Mouse (Mus musculus) cerebellum, postnatal 4 days (tissue): ENCODE results near the gene Pkm.
A peak's percentile ranks its signal among the peaks of the same experiment; 100 is the strongest.

Source experiments
- DNase-seq, 2 experiments: peaks; one replicate each; pipeline ENCODE4 v3.0.0; 2022; ENCODE audit warnings: low spot score in 2 of 2, mixed read lengths in 1 of 2

Gene Pkm

DNA sequence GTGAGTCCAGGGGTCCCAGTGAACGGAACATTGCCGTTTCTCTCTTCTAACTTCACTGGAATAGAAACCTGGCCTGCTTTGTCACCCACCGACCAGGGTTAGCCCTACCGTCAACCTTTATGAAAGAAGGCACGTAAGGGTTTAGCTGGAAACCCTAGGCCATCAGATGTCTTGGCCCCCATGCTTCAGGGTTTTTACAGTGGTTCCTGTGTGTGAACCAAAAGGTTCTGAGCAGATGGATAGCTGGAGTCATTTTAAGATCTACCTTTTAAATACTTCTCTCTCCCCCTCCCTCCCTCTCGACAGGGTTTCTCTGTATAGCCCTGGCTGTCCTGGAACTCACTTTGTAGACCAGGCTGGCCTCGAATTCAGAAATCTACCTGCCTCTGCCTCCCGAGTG lies 9.8 kb downstream of the Pkm start:
- no peak for DNase-seq

DNA sequence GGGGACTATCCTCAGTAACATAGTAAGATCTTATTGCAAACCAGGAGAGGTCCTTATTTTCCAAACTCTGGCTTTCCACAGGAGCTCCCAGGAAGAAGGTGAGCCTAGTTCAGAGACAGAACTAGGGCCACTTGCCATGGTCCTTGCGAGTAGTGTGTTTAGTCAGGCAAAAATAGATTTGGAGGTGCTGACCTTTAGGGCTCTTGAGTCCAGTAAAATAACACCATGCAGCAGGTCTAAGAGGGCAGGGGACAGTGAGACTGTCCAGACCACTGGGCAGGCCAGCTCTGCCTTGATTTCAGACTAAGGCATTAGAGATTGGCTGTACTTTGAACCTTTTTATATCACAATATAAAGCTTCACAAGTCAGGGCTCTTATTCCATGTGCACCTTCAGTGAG lies 10.6 kb downstream of the Pkm start:
- DNase-seq, result no peak

DNA sequence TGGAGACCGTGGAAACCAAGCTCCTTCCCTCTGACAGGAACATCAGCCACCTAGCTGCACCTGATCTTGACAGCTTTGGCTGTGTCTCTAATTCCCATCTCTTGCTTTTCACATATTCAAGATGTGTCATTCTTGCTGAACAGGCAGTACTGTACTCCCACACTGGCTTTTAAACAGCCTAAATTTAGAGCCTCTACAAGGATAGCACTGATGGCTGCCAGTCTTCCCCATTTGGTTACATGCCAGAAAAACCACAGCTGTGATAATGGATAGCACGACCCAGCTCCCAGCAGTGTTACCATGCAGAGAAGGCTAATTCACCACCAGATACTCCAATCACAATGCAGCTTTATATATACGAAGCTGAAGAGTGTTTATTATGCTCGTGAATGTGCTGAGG lies 11.1 kb downstream of the Pkm start:
- no peak for DNase-seq

DNA sequence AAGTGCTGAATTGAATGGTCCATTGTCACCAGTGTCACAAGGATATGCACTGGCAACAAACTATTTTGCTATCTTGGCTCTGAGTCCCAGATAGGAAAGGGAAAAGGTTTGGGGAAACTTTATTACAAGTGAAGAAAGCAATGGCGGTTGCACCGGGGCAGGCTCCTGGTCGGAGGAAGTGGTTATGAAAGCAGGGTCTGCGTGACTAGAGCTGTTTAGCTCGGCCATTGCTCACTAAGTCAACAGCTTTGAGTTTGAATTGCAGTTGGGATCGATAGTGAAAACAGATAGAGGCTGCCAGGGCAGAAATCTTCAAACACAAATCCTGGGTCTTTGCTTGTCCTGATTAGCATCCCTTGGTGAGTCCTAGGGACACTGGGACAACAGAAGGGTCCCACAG lies 11.7 kb downstream of the Pkm start:
- DNase-seq, result no peak

DNA sequence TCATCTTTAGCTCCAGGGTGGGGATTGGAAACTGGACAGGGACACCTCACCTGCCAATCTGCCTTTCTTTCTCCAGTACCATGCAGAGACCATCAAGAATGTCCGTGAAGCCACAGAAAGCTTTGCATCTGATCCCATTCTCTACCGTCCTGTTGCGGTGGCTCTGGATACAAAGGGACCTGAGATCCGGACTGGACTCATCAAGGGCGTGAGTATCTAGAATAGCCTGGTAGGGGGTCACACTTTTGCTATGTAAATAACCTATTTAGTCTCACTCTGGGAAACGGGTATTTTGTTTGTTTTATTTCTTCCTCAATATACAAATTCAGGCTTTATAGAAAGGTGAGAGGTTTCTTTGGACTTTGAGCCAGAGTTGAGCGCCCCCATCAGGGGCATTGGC lies 12.3 kb downstream of the Pkm start:
- no peak for DNase-seq

DNA sequence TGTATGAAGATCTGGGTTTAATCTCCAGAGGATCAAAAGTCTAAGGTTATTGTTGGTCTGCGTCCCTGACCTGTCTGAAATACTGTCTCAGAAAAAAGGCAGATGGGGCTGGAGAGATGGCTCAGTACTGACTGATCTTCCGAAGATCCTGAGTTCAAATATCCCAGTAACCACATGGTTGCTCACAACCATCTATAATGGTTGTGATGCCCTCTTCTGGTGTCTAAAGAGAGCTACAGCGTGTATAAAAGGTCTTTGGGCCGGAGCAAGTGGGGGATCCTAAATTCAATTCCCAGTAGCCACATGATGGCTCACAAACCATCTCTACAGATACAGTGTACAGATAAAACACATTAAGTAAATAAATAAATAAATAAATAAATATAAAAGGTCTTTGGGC lies 13.0 kb downstream of the Pkm start:
- DNase-seq, result no peak

DNA sequence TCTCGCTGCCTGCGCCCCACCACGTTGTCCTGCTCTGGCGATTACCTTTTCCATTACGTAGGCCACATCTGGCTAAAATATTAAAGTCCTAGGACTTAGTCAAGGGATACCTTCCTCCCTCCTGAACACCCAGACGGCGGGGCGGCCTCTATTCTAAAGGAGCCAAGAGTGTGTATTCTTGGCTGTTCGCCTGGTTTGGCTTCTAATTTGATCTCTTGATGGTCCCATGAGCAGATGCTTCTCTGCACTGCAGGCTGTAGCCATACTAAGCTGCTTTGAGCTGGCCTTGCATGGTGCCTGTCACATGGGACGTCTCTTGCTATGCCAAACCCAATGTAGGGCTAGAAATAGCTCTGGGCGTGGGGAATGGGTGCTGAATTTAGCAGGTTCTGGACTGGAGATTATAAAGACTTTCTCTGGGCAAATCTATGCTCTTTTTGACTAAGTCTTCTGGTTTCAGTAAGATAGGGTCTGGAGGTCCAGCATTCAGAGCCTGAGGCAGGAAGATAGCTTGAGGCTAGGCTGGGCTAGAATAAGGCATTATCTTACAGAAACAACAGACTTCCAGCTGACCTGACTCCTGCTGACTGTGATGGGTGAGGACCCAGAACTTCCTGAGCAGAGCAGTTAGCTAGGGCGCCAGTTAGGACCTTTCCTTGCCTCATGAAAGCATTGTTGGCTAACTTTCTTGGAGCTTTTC lies 16.2 kb downstream of the Pkm start:
- no peak for DNase-seq

DNA sequence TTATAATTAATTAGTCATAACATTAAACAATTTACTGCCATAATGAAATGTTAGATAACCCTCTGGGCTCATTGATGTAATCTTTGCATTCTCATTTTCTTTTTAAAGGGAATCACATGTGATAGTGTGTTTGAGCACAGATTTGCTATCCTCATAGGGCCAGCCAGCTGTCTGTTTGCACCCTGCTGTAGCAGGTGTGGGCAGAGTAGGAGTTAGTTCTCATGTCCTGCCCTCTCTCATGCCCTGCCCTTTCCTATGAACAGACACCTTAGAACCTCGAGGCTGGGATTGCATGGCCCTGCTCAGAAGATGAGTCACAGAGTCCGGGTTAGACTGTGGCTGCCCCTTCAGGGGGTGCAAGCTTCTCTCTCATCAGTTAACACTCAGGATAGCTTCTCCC lies 17.3 kb downstream of the Pkm start:
- DNase-seq, result no peak

DNA sequence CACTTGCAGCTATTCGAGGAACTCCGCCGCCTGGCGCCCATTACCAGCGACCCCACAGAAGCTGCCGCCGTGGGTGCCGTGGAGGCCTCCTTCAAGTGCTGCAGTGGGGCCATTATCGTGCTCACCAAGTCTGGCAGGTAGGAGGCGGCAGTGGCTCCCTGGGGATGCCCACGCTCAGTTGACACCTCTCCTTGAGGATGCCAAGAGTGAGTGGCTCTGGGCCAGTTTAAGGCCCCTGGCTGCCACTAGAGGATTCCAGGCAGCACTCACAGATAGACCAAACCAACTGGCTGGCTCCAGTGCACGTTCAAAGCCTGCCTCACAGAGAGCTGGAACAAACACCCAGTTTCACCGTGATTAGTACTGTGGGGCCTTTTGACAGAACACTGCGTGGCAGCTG lies 19.4 kb downstream of the Pkm start:
- DNase-seq, result no peak

DNA sequence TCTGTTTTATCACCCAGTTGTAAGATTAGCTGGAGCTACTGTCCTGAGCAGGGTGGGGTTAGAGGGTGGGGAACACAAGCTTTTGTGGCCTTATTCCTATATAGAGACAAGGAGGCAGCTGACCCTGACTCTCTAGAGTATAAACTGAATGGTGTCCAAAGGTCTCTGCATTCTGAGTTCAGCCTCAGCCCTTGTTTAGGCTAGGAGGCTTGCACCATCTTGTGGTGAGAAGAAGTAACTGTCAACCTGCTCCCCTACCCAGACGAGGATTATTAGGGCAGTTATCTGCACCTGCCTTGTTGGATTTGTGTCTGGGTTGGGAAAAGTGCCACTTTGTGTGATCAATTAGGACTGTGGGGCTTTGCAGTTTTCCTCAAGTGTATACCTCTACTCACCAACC lies 22.1 kb downstream of the Pkm start:
- peak in 1 of 2 experiments; percentile 38 for DNase-seq

DNA sequence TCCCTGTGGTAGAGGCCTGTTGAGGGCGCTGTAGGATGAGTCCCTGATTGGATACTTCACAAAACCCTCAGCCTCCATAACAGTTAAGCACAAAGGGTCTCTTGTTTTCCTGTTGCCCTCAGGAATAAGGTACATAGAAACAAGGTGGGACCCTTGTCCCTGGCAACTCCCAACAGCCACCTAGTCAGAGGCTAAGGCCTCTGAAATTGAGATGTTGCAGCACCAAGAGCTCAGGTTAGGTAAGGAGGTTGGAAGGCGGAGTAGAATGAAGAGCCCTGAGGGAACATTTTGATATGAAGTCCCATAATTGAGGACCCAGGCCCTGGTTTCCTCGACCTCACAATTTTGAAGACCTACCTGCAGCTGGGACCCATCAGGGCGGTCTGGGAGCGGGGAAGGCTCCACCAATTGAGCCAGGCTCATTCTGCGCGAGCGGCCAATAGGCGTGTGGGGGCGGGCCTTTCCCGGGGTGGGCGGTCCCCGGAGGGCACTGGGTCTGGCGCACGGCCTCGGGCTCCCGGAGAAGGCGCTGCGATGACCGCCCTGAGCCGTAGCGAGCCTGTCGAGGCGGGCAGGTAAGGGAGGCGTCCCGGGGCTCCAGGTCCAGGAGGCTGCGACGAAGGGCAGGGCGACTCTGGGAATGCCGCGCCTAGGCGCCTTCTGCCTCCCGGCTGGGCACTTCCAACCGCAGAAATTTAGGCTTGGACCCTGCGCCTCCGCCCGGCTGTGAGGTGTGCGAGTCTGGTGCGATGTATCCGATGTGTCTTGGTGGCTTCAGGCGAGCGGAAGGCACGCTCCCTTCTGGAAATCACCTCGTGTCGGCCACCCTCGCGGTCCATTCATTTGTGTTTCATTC lies 23.7 kb downstream of the Pkm start, which contains the start of gene Gramd2:
Gene Gramd2 (plus strand): TSS at position 467 of the 856 bp plus-strand sequence.
- DNase-seq, result peak; percentile 72 to 79

DNA sequence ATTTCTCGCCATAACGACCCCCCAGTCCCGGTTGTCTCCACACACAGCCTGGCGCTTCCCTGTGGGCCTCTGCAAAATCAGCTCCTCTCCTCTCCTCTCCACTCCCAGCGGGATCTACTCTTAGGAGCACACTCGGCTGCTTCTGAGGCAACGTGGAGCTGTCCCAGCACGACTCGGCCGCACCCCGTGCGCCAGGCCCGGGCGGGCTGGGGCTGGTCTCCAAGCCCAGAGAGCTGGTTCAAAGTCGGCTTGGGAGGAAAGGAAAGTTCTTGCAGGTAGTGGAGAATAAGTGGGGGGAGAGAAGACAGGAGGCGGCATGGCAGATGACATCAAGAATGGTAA lies 24.3 kb downstream of the Pkm start:
- DNase-seq, result no peak

DNA sequence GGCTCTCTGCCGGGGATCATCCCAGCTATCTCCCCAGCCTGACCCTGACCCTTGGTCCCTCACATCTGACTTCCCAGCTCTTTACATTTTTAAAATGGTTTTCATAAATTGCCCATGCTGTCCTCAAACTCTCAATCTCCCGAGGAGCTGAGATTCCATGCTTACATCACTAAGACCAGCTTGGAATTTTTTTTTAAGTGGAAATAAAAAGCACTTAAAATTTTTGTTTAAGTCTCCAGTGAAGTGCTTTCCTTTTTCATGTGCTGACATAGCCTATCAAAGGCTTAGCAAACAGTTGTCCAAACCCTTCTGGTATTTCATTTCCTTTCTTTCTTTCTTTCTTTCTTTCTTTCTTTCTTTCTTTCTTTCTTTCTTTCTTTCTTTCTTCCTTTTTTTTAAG lies 27.9 kb downstream of the Pkm start:
- DNase-seq, result no peak

DNA sequence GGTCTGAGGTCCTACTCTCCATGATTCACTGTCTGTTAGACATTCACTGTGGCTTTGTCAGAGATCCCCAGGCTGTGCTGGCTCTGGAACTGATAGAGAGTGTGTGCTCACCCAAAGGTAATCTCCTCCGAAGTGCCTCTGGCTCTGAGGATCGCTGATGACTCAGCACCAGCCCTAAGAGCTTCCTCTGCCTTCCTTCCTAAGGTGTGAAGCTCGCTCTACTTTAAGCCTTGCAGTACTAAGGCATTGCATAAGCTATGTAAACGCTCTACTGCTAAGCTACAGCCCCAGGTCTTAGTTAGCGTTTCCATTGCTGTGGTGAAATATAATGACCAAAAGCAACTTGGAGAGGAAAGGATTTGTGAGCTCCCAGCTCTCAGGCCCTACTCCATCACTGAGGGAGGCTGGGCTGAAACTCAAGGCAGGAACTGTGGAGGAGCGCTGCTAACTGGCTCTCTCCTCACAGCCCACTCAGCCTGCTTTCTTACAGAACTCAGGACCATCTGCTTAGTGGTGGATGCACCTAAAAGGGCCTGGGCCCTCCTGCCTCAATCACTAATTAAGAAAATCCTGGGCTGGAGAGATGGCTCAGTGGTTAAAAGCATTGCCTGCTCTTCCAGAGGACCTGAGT lies 31.4 kb downstream of the Pkm start:
- no peak for DNase-seq

DNA sequence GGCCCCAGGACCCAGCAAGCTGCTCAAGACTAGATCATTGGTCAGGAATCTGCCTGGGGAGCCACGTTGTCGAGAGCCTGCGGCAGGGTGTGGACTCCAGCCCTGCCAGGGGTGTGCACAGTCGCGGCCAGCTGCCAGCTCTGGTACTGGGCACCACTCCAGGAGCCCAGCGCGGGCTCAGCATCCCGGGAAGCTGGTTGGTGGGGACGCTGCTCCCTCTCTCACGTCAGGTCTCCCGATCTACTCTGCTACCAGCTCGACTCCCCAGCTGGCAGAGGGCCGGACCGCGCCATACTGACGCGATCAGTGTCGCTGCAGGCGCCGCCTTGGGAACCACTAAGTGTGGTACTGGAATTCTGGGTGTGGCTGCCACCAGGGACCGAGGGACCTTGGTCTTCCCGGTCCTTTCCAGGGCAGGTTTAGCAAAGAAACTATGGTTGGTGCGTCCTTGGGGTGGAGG lies 35.5 kb downstream of the Pkm start:
- DNase-seq, result peak; percentile 53 to 89

DNA sequence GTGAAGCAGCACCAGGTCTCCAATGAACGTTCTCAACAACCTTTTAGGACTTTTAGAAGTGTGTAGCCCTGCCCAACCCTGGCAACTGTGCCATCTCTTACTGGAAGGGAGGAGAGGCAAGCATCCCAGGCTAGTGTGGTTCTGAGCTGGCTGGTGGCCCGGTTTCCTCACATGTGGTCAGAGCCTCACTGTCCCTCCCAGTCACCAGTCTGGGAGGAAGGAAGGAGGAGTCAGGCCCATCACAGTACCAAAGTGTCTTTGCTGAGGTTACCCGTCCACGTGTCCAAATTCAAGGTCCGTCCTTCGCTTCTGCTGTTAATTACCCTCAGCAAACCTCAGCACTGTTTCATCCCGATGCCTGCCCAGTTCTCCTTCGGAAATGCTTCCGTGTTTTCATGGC lies 36.0 kb downstream of the Pkm start:
- DNase-seq, result peak in 1 of 2 experiments; percentile 66

DNA sequence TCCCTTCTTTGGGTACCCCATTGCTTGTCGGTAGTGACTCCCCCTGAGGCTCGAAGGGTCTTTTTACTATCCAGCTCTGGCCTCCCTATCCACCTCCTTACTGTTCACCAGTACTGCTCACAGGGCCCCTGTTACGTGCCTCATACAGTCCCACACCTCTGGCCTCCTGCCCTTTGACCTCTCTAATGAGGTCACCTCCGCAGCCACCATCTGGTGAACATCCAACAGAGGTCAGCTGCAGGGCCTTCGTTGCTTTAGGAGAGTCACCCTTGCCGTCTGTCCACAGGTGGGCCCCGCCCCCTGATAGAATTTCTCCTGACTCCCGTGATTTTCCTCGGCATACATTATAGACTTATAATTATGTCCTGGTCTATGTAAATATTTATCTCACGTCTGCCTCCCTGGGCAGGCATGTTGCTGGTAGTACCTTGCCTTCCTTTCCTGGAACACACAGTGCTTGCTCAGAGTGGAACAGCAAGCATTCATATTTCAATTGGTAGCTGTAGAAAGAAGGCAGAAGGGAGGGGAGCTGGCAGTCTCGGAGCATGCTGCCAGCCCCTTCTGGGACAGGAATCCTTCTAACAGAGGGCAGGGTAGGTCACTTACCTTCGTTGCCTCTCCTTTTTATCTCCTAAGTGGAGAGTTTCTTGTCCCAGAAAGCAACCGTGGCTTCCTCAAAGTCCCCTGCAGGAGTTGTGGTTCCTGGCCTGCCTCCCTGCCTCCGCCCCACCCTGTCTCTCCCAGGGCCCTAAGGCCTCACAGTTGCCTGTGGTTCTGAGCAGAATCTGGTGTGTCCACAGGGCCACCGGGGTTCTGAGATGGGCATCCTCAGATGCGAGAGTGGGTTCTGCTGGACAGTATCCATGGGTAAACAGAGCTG lies 38.6 kb downstream of the Pkm start:
- DNase-seq, result no peak

DNA sequence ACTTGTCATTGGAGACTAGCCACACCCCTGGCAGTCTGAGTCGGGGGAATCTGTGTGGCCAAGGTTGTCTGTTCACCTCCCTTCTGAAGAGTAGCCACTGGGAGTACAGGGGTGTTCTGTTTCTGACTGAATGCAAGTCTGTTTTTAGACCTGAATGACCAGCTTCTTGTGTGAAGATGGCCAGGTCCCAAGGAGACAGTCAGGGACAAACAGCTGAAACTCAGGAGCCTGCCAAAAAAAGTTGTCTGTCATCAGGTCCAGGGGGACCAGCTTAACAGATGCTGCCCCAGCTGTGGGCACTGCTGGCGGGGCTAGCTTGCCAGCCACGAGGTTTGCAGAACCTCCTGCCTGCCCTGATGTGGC lies 39.3 kb downstream of the Pkm start:
- DNase-seq, result no peak

DNA sequence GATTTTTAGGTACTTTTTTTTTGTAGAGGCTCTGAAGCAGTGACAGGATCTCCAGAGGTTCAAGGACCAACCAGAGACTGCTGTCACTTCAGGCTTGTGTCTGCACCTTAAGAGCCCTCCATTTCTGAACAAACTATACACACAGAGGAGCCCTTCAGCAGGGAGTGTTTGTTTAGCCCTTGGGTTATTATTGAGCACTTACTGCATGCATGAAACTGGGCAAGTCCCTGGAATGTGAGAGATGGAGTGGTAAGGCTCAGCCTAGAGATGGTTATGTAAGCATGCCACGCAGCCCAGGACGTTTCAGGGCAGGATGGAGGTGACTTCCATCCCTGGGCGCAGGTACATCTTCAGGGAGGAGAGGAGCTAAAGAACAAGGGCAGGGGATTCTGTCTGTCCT lies 40.2 kb downstream of the Pkm start:
- DNase-seq, result no peak

DNA sequence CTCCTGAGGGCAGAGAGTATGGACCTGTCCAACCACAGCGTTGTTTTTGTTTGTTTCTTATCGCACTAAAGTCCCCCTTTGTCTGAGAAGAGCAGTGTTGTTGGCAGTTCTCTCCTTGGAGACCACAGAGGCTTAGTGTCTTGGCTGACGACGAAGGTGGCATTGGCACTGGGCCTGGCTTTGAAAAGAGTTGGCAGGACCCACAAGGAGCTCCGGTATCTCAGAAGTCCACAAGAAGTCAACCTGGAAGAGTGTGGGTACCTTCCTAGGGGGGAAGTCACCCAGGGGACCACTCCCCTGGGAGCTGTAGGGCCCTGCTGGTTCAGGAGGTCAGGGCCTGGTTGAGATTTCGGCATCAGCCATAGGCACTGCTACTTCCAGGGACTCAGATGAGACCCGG lies 44.9 kb downstream of the Pkm start:
- no peak for DNase-seq

DNA sequence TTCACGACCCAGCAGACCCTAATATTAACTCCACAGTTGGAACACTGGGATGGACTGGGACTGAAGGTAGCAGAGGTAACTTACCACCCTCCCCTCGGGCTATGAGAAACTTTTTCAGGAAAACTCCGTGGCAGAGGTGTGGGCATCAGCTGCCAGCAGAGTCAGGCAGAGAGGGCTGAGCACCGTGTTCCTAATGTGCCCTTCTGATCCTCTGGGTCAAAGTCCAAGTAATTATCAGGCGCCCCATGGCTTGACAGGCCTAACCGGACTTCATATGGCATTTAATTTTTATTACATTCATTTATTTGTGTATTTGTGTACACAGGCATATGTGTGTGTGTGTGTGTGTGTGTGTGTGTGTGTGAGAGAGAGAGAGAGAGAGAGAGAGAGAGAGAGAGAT lies 46.9 kb downstream of the Pkm start:
- DNase-seq, result no peak
